Mouse (Mus musculus) limb, embryonic 15.5 days (tissue): ENCODE measurements around the gene Slc5a1. TPM values are rescaled to one million over a fixed set of nuclear protein-coding genes. Genes with fewer than 3 reads are reported as not detected.

Source experiments
- polyA plus RNA-seq: library from polyadenylated mRNA; unstranded; fragments of >200 nt; fragmentation: Nextera tagmentation; extraction: Ambion mirVana; gene quantifications from 2 replicates; pipeline ENCODE4 v1.2.1, GENCODE M21; 2015

Gene Slc5a1
- polyA plus RNA-seq, 1 experiment from 2014 or later = 3.4 TPM

Other genes starting within 250 kb of the Slc5a1 start
- gene Prr14l, start 250.0 kb upstream of the Slc5a1 start, polyA plus RNA-seq = 12.7 and 16.7 TPM in 2 replicates
- 18.7 and 19.7 TPM in 2 replicates for gene Depdc5, start 240.5 kb upstream of the Slc5a1 start, polyA plus RNA-seq
- gene Ywhah, start 85.4 kb upstream of the Slc5a1 start, polyA plus RNA-seq = 363 and 383 TPM in 2 replicates
- gene Spon2, start 114.2 kb downstream of the Slc5a1 start, polyA plus RNA-seq = 37.3 and 43.8 TPM in 2 replicates
- 295 and 316 TPM in 2 replicates for gene Ctbp1, start 170.8 kb downstream of the Slc5a1 start, polyA plus RNA-seq
- gene Maea, start 231.3 kb downstream of the Slc5a1 start, polyA plus RNA-seq = 114 and 119 TPM in 2 replicates